Mouse (Mus musculus): Measurements from ENCODE around the gene Tmem165.

- no peak for TF ChIP-seq CTCF (conservative IDR thresholded peaks at IDR 0.05; ENCODE audit: insufficient read depth, insufficient read length, low read depth, low read length)
- TF ChIP-seq POLR2A (IDR thresholded peaks at IDR 0.05; ENCODE audit: low read depth, low read length): no peak
These were observed 45.6 kb upstream of the Tmem165 start for GRCm38 (mm10) chr5:76138071-76138470.

Measured in kidney, adult 2 months (tissue).